Mouse (Mus musculus) intestine, embryonic 14.5 days (tissue): ENCODE data around the gene Creb3l2. TPM values are rescaled to one million over a fixed set of nuclear protein-coding genes. Genes with fewer than 3 reads are reported as not detected.

Experiments used
- ATAC-seq: fragments of 200-750 bp; cut with Nextera tagmentation; replicated peaks from 2 replicates; pipeline ENCODE4 v1.8.0; 2017; ENCODE audit warnings: low read depth, moderate number of reproducible peaks, moderate TSS enrichment, moderate library complexity; ENCODE audit not compliant: low FRiP score, low TSS enrichment
- DNase-seq: peaks from one replicate; pipeline ENCODE4 v3.0.0-alpha.2; 2018; ENCODE audit warnings: low spot score
- H3K27ac ChIP-seq: fragments of 300-500 bp; sonication (generic); 2 replicates; pipeline ENCODE4 v1.5.1; 2014; ENCODE audit warnings: low read depth, mild to moderate bottlenecking, control low read depth
- H3K27me3 ChIP-seq: fragments of 300-500 bp; sonication (generic); replicated peaks from 2 replicates; pipeline ENCODE4 v1.6.1; 2014; ENCODE audit warnings: low read length, control low read depth; ENCODE audit not compliant: control insufficient read depth, insufficient read depth
- H3K36me3 ChIP-seq: fragments of 300-500 bp; sonication (generic); 2 replicates; pipeline ENCODE4 v1.6.1; 2014; ENCODE audit warnings: low read length, control low read depth; ENCODE audit not compliant: control insufficient read depth, insufficient read depth
- H3K4me1 ChIP-seq: fragments of 300-500 bp; sonication (generic); replicated peaks from 2 replicates; pipeline ENCODE4 v1.6.1; 2014; ENCODE audit warnings: low read length, control low read depth, mixed read lengths; ENCODE audit not compliant: control insufficient read depth, insufficient read depth
- H3K4me2 ChIP-seq: fragments of 300-500 bp; sonication (generic); 2 replicates; pipeline ENCODE4 v1.6.1; 2014; ENCODE audit warnings: low read length
- H3K4me3 ChIP-seq: fragments of 300-500 bp; sonication (generic); 2 replicates; pipeline ENCODE4 v1.5.1; 2014; ENCODE audit warnings: low read depth, low read length, control low read depth, mixed read lengths
- H3K9ac ChIP-seq: fragments of 300-500 bp; sonication (generic); 2 replicates; pipeline ENCODE4 v1.6.1; 2014; ENCODE audit warnings: mild to moderate bottlenecking, low read length
- H3K9me3 ChIP-seq: fragments of 300-500 bp; sonication (generic); 2 replicates; pipeline ENCODE4 v1.6.1; 2016; ENCODE audit warnings: low read length, control low read depth; ENCODE audit not compliant: control insufficient read depth
- WGBS: fragments of 180-500 bp; shearing (Covaris S2); extraction: QIAGEN DNeasy Blood & Tissue Kit; methylation state at CpG from one replicate; pipeline ENCODE4 v1.1.7; 2014; 5-methylcytosine and 5-hydroxymethylcytosine counted together
- polyA plus RNA-seq: library from polyadenylated mRNA; unstranded; fragments of >200 nt; fragmentation: Nextera tagmentation; extraction: Ambion mirVana; gene quantifications from 2 replicates; pipeline ENCODE4 v1.2.1, GENCODE M21; 2014

The Creb3l2 gene
- polyA plus RNA-seq, 1 experiment from 2014 or later, result 22.9 TPM

DNA sequence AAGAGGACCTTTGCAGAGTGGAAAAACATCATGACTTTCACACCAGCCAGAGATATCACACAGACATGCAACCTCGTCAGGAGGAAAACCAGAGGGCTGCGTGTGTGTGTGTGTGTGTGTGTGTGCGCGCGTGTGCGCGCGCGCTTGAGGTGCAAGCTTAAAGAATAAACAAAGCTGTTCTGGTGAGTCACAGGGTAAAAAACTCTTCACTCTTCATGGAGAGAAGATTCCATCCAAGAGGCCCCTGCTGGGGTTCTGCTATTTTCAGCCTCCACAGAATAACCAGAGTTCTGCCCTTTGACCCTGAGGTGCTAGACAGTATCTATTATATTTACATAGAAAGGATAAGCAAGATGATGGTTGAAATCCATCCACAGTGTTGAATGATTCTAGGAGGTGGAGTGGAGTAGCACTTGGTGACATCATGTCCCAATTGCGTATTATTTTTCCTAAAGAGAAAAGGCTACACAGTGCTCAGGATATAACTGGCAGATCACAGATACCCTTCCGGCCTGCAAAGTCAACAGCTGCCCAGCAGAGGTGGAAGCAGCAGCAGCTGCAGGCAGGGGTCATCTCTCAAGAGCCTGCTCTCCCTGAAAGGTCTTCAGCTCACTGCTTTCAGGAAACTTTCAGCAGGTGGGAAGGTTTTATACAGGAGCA, 41.0 kb downstream of the Creb3l2 start:
- peak overlapping the region; percentile 7; the same call in 1 of the 2 replicates for H3K4me2 ChIP-seq
- no peaks in the 10 kb centered on the region for H3K9me3 ChIP-seq
- WGBS, result 18% methylated on average over 11 of the region's 11 CpGs
- no peaks in the 10 kb centered on the region for H3K36me3 ChIP-seq
- ATAC-seq (peak; percentile 59), DNase-seq (peak; percentile 80)
- H3K9ac ChIP-seq, result no peak overlapping the region
- H3K4me3 ChIP-seq, result no peak overlapping the region
- peaks cover 62% of the 10 kb centered on the region for H3K4me1 ChIP-seq
- peak overlapping the region; percentile 76 for H3K27ac ChIP-seq
- H3K27me3 ChIP-seq, result no peaks in the 10 kb centered on the region

DNA sequence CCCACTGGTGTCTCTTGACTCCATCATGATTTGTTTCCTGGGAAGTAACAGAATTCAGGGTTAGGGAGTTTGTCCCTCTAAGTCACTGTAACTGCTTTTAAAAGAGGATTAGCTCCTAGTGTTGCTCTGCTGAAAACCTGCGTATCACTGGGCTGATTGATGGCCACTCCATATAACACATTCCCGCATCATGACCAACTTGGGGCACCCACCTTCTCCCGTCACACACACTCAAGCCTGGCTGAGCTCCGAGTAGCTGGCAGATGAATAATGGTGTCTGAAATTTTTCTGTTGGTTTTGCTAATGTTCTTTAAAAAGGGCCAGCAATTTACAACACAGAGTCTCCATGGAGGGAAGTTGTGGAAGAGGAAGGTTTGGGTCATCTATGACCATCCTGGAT, 41.8 kb downstream of the Creb3l2 start:
- Histone ChIP-seq H3K4me2 (no peak overlapping the region), H3K27me3 (no peaks in the 10 kb centered on the region), H3K9me3 (no peaks in the 10 kb centered on the region)

GRCm38 (mm10) chr6:37398943-37399342, 43.0 kb downstream of the Creb3l2 start:
- Histone ChIP-seq H3K4me3 (no peak overlapping the region), H3K4me1 (peaks cover 54% of the 10 kb centered on the region), H3K27ac (0 out of 2 replicates have a peak overlapping the region, but pooled peaks have one; percentile 14), H3K9me3 (no peaks in the 10 kb centered on the region), H3K27me3 (no peaks in the 10 kb centered on the region), H3K4me2 (no peak overlapping the region), H3K36me3 (no peaks in the 10 kb centered on the region), H3K9ac (no peak overlapping the region)
- DNase-seq (peak; percentile 72), ATAC-seq (peak; percentile 43; the same call in 1 of the 2 replicates)
- WGBS, result 14% methylated on average over 10 of the region's 10 CpGs

More for the DNA sequence above, 41.8 kb downstream of the Creb3l2 start:
- Histone ChIP-seq H3K27ac (peak overlapping the region; percentile 76; the same call in 1 of the 2 replicates), H3K9ac (no peak overlapping the region), H3K36me3 (no peaks in the 10 kb centered on the region), H3K4me1 (peaks cover 59% of the 10 kb centered on the region), H3K4me3 (no peak overlapping the region)
- ATAC-seq (no peak), DNase-seq (no peak)
- 49% methylated on average over 4 of the region's 4 CpGs for WGBS

DNA sequence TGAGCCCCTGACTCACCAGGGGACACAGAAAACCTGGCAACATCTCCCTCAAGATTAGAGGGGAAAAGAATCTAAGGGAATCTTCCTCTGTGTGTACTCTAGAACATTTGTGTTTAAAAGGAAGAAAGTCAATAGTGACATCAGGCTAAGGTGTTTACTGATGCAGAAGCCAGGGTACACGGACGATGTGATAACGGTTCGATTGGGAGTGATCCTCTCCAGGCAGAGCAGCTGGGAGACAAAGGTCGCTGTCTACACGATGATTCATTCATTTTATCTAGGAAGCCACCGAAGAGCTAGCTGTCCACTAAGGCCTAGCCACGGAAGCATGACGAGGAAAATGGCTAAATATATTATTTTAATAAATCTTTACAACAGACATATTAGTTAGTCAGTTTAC, 44.0 kb downstream of the Creb3l2 start:
- Histone ChIP-seq H3K9me3 (no peaks in the 10 kb centered on the region), H3K4me3 (no peak overlapping the region), H3K36me3 (no peaks in the 10 kb centered on the region), H3K27me3 (no peaks in the 10 kb centered on the region), H3K4me1 (peaks cover 48% of the 10 kb centered on the region), H3K9ac (no peak overlapping the region), H3K27ac (no peak overlapping the region), H3K4me2 (no peak overlapping the region)
- ATAC-seq (no peak), DNase-seq (no peak)
- WGBS, result 42% methylated on average over 9 of the region's 9 CpGs

GRCm38 (mm10) chr6:37397254-37397653, 44.7 kb downstream of the Creb3l2 start:
- WGBS, result 76% methylated on average over 4 of the region's 4 CpGs
- no peak overlapping the region for H3K27ac ChIP-seq
- no peaks in the 10 kb centered on the region for H3K36me3 ChIP-seq
- DNase-seq (no peak), ATAC-seq (no peak)
- no peaks in the 10 kb centered on the region for H3K27me3 ChIP-seq
- no peak overlapping the region for H3K4me3 ChIP-seq
- no peak overlapping the region for H3K9ac ChIP-seq
- no peaks in the 10 kb centered on the region for H3K9me3 ChIP-seq
- peaks cover 41% of the 10 kb centered on the region for H3K4me1 ChIP-seq
- no peak overlapping the region for H3K4me2 ChIP-seq

DNA sequence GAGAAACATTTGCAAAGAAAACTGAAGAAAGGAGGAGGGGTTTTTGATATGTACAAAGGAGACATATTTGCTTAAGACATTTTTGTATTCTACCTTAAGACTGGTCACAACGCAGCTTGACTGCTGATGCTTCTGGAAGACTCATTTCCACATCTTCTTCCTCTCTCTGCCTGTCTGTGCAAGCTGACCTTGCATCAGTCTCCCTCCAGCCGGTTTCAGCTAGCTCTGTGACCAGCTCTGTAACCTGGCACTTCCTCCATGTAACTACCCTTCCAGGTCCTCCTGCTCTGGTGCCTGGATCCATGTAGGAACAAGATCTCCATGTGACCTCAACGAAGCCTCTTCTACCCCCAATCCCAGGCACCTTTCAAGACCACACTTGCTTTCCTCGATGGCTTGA, 45.8 kb downstream of the Creb3l2 start:
- 87% methylated on average over 4 of the region's 4 CpGs for WGBS
- ATAC-seq, result no peak

DNA sequence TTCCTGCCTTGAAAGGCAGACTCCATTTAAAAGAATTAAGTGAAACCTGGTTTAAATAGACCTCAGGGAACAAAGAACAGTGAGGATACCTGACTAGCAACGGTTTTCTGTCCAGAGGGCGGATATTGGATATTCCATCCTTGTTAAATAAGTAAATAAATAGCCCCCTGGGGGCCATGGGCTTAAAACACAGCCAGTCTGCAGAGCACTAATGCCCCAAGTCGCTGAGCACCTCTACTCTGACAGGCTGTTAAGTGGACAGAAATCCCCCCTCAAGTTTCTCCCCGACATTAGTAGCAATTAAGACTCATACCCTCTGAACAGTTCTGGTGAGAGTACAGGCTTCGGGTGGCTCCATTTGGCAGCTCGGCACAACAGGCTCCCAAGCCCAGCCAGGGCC, 48.7 kb downstream of the Creb3l2 start:
- 64% methylated on average over 6 of the region's 6 CpGs for whole genome bisulfite sequencing
- DNase-seq (no peak), ATAC-seq (no peak)
- H3K4me3 ChIP-seq, result no peak overlapping the region
- H3K9me3 ChIP-seq, result no peaks in the 10 kb centered on the region
- no peak overlapping the region for H3K4me2 ChIP-seq
- H3K27me3 ChIP-seq, result no peaks in the 10 kb centered on the region
- peaks cover 18% of the 10 kb centered on the region for H3K4me1 ChIP-seq
- no peaks in the 10 kb centered on the region for H3K36me3 ChIP-seq
- no peak overlapping the region for H3K9ac ChIP-seq
- no peak overlapping the region for H3K27ac ChIP-seq

More for the DNA sequence above, 45.8 kb downstream of the Creb3l2 start:
- H3K27me3 ChIP-seq, result no peaks in the 10 kb centered on the region
- H3K4me2 ChIP-seq, result no peak overlapping the region
- peaks cover 39% of the 10 kb centered on the region for H3K4me1 ChIP-seq
- no peak overlapping the region for H3K27ac ChIP-seq
- H3K9ac ChIP-seq, result no peak overlapping the region
- H3K4me3 ChIP-seq, result no peak overlapping the region
- no peak for DNase-seq
- H3K9me3 ChIP-seq, result no peaks in the 10 kb centered on the region
- H3K36me3 ChIP-seq, result no peaks in the 10 kb centered on the region

- Histone ChIP-seq H3K4me3 (no peak overlapping the region), H3K4me2 (no peak overlapping the region), H3K27ac (no peak overlapping the region), H3K9me3 (no peaks in the 10 kb centered on the region), H3K9ac (no peak overlapping the region), H3K4me1 (peaks cover 17% of the 10 kb centered on the region), H3K36me3 (peaks cover 3% of the 10 kb centered on the region; the same call in 1 of the 2 replicates), H3K27me3 (no peaks in the 10 kb centered on the region)
- DNase-seq, result no peak
- no peak for ATAC-seq
- WGBS, result 64% methylated on average over 6 of the region's 6 CpGs
Observed at GRCm38 (mm10) chr6:37392262-37392661, 49.7 kb downstream of the Creb3l2 start.

GRCm38 (mm10) chr6:37391313-37391712, 50.6 kb downstream of the Creb3l2 start:
- Histone ChIP-seq H3K4me1 (peaks cover 17% of the 10 kb centered on the region), H3K36me3 (peaks cover 3% of the 10 kb centered on the region; the same call in 1 of the 2 replicates), H3K27me3 (no peaks in the 10 kb centered on the region), H3K9me3 (no peaks in the 10 kb centered on the region), H3K27ac (peak overlapping the region; percentile 47), H3K4me2 (no peak overlapping the region), H3K4me3 (no peak overlapping the region), H3K9ac (no peak overlapping the region)
- 56% methylated on average over 7 of the region's 7 CpGs for WGBS
- ATAC-seq (no peak), DNase-seq (no peak)
